Mouse (Mus musculus) forebrain, embryonic 11.5 days (tissue): ENCODE measurements around the gene Stard8. TPM values are rescaled to one million over a fixed set of nuclear protein-coding genes. Genes with fewer than 3 reads are reported as not detected.

Experiments
- polyA plus RNA-seq: library from polyadenylated mRNA; unstranded; fragments of >200 nt; fragmentation: Nextera tagmentation; extraction: Ambion mirVana; gene quantifications from 2 replicates; pipeline ENCODE4 v1.2.1, GENCODE M21; 2014

The Stard8 gene
- polyA plus RNA-seq, 1 experiment from 2014 or later, result 8.9 TPM

Other genes starting within 250 kb of the Stard8 start
- 19.6 and 20.5 TPM in 2 replicates for gene Ophn1, start 112.2 kb upstream of the Stard8 start, polyA plus RNA-seq
- gene Yipf6, start 66.9 kb upstream of the Stard8 start, polyA plus RNA-seq, result 23.1 and 24.2 TPM in 2 replicates
- 115 and 116 TPM in 2 replicates for gene Efnb1, start 132.9 kb downstream of the Stard8 start, polyA plus RNA-seq